Mouse (Mus musculus) G1E (cell line): ENCODE measurements at regions not wholly inside any gene's neighbourhood (a gene's known extent, or its start where the extent isn't known, plus 50 kb on each side); places are given as distances from the start of the nearest gene placed in this dataset.

Experiments
- CTCF ChIP-seq: IDR thresholded peaks from 2 replicates; pipeline ENCODE4 v1.5.1; 2012; ENCODE audit warnings: low read depth, low read length, inconsistent platforms, mixed read lengths
- GATA1 ChIP-seq: IDR thresholded peaks from 2 replicates; pipeline ENCODE4 v1.6.1; 2012; ENCODE audit warnings: borderline replicate concordance, low read length, inconsistent platforms, mixed read lengths
- GATA2 ChIP-seq: IDR thresholded peaks from 2 replicates; pipeline ENCODE4 v1.6.1; 2012; ENCODE audit warnings: low read depth, low read length, inconsistent platforms, borderline replicate concordance
- TAL1 ChIP-seq: conservative IDR thresholded peaks from 2 replicates; pipeline ENCODE4 v1.6.1; 2012; ENCODE audit warnings: low read depth, low read length, inconsistent platforms, mixed read lengths

DNA sequence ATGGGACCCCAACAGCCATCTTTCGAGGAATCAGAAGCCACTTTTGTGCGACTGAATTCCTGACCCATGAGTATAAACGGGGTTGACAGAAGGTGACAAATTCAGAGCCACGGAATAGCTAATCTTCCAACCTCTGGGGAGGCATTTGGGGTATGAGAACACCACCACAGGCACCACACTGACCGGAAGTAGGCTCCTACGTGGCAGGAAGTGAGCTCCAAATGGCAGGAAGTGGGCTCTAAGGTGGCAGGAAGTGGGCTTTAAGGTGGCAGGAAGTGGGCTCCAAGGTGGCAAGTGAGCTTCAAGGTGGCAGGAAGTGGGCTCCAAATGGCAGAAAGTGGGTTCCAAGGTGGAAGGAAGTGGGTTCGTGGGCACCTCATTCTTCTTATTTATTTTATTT, 179.8 kb downstream of the Gadd45g start:
- TF ChIP-seq CTCF (no peak), GATA2 (no peak), TAL1 (no peak), GATA1 (no peak)
